Mouse (Mus musculus) heart, embryonic 14.5 days (tissue): ENCODE measurements at regions not wholly inside any gene's neighbourhood (a gene's known extent, or its start where the extent isn't known, plus 50 kb on each side); places are given as distances from the start of the nearest gene placed in this dataset.

Experiments used
- ATAC-seq: fragments of 200-750 bp; cut with Nextera tagmentation; 2 replicates; pipeline ENCODE4 v1.8.0; 2017; ENCODE audit warnings: low read depth, moderate TSS enrichment; ENCODE audit not compliant: insufficient number of reproducible peaks, insufficient read depth, low FRiP score
- H3K27ac ChIP-seq, 2 experiments: fragments of 200-500 bp in 1 of 2; fragments of 300-500 bp in 1 of 2; sonication (generic) in 1 of 2; replicated peaks in 1 of 2; 2 replicates each; pipeline ENCODE4 v1.5.1; 2012 to 2014; ENCODE audit warnings: low read depth in 2 of 2, low read length in 2 of 2, control low read depth in 1 of 2, mild to moderate bottlenecking in 1 of 2, mixed read lengths in 1 of 2; ENCODE audit not compliant: control insufficient read depth in 1 of 2, insufficient read depth in 1 of 2
- H3K27me3 ChIP-seq: fragments of 300-500 bp; sonication (generic); 2 replicates; pipeline ENCODE4 v1.6.1; 2014; ENCODE audit warnings: mild to moderate bottlenecking, low read length, control low read depth; ENCODE audit not compliant: control insufficient read depth, insufficient read depth
- H3K36me3 ChIP-seq: fragments of 300-500 bp; sonication (generic); 2 replicates; pipeline ENCODE4 v1.6.1; 2014; ENCODE audit warnings: mild to moderate bottlenecking, control low read depth, low read length, mixed read lengths; ENCODE audit not compliant: control insufficient read depth, insufficient read depth
- H3K4me1 ChIP-seq, 2 experiments: fragments of 200-500 bp in 1 of 2; fragments of 300-500 bp in 1 of 2; sonication (generic) in 1 of 2; 2 replicates each; pipeline ENCODE4 v1.6.1; 2012 to 2014; ENCODE audit warnings: low read length in 2 of 2, control low read depth in 1 of 2, mixed read lengths in 1 of 2; ENCODE audit not compliant: control insufficient read depth in 2 of 2, insufficient read depth in 2 of 2
- H3K4me2 ChIP-seq: fragments of 300-500 bp; sonication (generic); 2 replicates; pipeline ENCODE4 v1.6.1; 2014; ENCODE audit warnings: mild to moderate bottlenecking, low read length
- H3K4me3 ChIP-seq, 2 experiments: fragments of 200-500 bp in 1 of 2; fragments of 300-500 bp in 1 of 2; sonication (generic) in 1 of 2; 2 replicates each; pipeline ENCODE4 v1.5.1; 2012 to 2014; ENCODE audit warnings: low read length in 2 of 2, mild to moderate bottlenecking in 2 of 2, control low read depth in 1 of 2, low read depth in 1 of 2, moderate library complexity in 1 of 2; ENCODE audit not compliant: control insufficient read depth in 1 of 2, insufficient read depth in 1 of 2
- H3K9ac ChIP-seq: fragments of 300-500 bp; sonication (generic); 2 replicates; pipeline ENCODE4 v1.6.1; 2014; ENCODE audit warnings: mild to moderate bottlenecking, low read length
- H3K9me3 ChIP-seq: fragments of 300-500 bp; sonication (generic); 2 replicates; pipeline ENCODE4 v1.6.1; 2016; ENCODE audit warnings: low read length, control low read depth; ENCODE audit not compliant: control insufficient read depth
- WGBS: fragments of 180-500 bp; shearing (Covaris S2); extraction: QIAGEN DNeasy Blood & Tissue Kit; methylation state at CpG from one replicate; pipeline ENCODE4 v1.1.7; 2014; 5-methylcytosine and 5-hydroxymethylcytosine counted together

DNA sequence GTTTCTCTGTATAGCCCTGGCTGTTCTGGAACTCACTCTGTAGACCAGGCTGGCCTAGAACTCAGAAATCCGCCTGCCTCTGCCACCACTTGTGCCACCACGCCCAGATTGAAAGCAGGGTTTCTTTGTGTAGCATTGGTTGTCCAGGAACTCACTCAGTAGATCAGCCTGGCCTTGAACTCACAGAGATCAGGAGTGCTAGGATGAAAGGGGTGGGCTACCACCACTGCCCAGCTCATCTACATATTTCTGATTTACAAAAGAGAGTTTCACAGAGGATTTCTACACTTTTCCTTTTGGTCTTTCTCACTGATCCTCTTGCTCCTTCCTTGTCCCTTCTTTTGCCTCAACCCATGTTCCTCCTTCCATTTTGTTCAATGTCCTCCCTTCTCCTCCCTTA is 53.1 kb upstream of the Lbx1 start:
- H3K9ac ChIP-seq: no peak overlapping the region
- no peak for ATAC-seq
- no peaks in the 10 kb centered on the region for H3K9me3 ChIP-seq
- no peak overlapping the region for H3K4me2 ChIP-seq
- WGBS: 73% methylated on average over 2 of the region's 2 CpGs
- H3K4me3 ChIP-seq: no peak overlapping the region
- no peaks in the 10 kb centered on the region for H3K36me3 ChIP-seq
- H3K4me1 ChIP-seq: peaks cover 3 to 8% of the 10 kb centered on the region in 2 experiments; a peak in 3 of 4 replicates
- no peak overlapping the region for H3K27ac ChIP-seq
- H3K27me3 ChIP-seq: peaks cover 21% of the 10 kb centered on the region

DNA sequence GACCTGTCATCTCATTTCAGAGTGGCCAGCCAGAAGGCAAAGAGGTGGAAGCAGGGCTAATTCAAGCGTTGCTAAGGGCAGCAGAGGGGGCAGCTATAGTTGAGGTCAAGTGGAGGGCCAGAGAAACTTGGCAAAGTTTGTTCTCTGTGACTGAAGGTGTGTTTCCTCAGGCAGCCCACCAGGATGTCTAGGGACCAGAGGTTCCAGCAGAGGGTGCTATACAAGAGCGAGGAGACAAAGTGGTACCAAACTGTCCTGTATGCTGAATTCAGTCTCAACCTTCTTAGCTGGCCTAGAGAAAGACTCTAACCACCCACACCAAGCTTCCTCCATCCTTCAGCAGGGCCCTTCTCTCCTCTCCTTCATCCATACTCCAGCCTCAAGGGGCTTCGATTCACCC is 62.2 kb upstream of the Lbx1 start:
- peaks cover 36% of the 10 kb centered on the region for H3K27me3 ChIP-seq
- no peak overlapping the region for H3K4me2 ChIP-seq
- H3K4me3 ChIP-seq: no peak overlapping the region
- H3K36me3 ChIP-seq: no peaks in the 10 kb centered on the region
- no peak overlapping the region for H3K27ac ChIP-seq
- WGBS: 35% methylated on average over 3 of the region's 3 CpGs
- H3K9me3 ChIP-seq: no peaks in the 10 kb centered on the region
- ATAC-seq: no peak
- no peak overlapping the region for H3K9ac ChIP-seq
- peaks cover 30 to 51% of the 10 kb centered on the region in 2 experiments for H3K4me1 ChIP-seq

DNA sequence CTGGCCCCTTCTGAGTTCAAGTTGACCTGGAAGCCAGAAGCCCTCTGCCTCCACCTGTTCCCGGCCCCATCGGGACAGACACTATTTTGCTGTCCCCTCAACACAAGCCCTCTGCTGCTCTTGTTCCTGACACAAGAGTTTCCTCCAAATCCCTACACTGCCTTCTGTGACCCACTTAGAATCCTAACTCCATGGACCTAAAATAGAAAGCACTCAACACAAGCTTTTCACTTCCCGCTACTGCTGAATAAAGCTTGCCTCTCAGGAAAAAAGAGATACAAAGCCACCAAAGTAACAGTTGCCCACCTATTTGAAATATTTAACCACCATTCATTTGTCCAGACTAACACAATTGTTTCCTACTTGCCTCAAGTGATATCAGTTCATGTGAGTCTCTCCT is 63.7 kb upstream of the Lbx1 start:
- Histone ChIP-seq H3K27me3 (peaks cover 37% of the 10 kb centered on the region), H3K4me1 (peaks cover 27 to 41% of the 10 kb centered on the region in 2 experiments), H3K9ac (no peak overlapping the region), H3K9me3 (no peaks in the 10 kb centered on the region), H3K4me3 (no peak overlapping the region), H3K4me2 (peak overlapping the region; percentile 34), H3K27ac (peak overlapping the region; percentile 63 to 71), H3K36me3 (no peaks in the 10 kb centered on the region)
- 35% methylated on average over 3 of the region's 3 CpGs for WGBS
- no peak for ATAC-seq

DNA sequence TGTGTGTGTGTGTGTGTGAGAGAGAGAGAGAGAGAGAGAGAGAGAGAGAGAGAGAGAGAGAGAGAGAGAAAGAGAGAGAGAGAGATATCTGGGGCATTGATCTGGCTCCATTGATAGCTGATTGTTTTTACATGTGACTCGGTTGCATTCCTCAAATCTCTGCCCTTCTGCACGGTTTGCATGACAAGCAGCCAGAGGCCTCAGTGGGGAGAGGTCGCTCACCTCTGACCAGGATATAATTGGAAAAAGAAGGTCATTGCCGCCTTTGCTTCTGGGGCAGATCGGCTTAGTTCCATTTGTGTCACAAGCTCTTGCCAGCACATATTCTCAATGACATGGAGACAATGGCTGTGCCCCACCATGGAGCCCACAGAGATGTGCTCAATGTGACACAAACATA is 63.8 kb upstream of the Btrc start:
- H3K4me3 ChIP-seq: no peak overlapping the region
- H3K27me3 ChIP-seq: peaks cover 41% of the 10 kb centered on the region
- H3K9me3 ChIP-seq: no peaks in the 10 kb centered on the region
- peak overlapping the region; percentile 63 to 71 for H3K27ac ChIP-seq
- WGBS: 26% methylated on average over 5 of the region's 5 CpGs
- H3K4me2 ChIP-seq: 0 out of 2 replicates have a peak overlapping the region, but pooled peaks have one; percentile 8
- ATAC-seq: no peak
- H3K36me3 ChIP-seq: no peaks in the 10 kb centered on the region
- H3K4me1 ChIP-seq: peaks cover 24 to 38% of the 10 kb centered on the region in 2 experiments
- H3K9ac ChIP-seq: no peak overlapping the region

DNA sequence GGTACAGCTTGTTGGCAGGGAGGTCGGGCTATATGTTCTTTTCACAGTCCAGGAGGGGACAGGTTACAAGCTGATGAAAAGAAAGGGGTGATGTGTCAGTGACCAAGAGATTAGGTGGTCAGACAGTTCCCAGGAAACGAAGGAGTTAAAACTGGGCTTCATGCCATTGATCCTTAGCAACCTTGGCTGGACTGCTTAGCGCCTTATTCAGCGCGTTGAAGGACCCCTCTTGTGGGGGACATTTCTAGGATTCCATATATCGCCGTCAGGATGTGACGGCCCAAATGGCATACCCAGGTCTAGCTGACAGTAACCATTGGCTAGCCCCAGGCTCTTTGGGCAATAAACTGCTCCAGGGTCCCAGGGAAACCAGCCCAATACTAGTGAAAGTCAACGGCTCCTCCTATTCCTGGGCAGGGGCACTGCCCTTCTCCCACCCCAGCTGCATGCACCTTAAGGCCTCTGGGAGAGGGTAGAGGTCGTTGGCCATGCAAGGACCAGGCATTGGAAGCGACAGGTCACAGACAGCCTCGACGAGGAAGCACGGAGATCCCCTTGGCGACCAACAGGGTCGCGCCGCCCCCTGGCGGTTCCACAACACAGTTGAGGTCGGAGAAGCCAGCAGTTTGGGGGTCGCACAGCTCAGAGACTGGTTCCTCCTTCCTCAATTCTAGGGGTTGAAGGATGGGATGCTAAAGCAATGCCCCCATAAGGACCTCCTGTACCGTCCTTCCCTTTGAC is 62.7 kb upstream of the Btrc start:
- Histone ChIP-seq H3K4me2 (peak overlapping the region; percentile 79), H3K27ac (peak overlapping the region; percentile 52 to 71), H3K9ac (peak overlapping the region; percentile 72), H3K27me3 (peaks cover 49% of the 10 kb centered on the region), H3K4me1 (peaks cover 19 to 32% of the 10 kb centered on the region in 2 experiments), H3K4me3 (peak overlapping the region; percentile 44 to 54), H3K36me3 (no peaks in the 10 kb centered on the region), H3K9me3 (no peaks in the 10 kb centered on the region)
- 2% methylated on average over 21 of the region's 22 CpGs for WGBS
- 0 out of 2 replicates have a peak, but pooled peaks have one; percentile 6 for ATAC-seq

DNA sequence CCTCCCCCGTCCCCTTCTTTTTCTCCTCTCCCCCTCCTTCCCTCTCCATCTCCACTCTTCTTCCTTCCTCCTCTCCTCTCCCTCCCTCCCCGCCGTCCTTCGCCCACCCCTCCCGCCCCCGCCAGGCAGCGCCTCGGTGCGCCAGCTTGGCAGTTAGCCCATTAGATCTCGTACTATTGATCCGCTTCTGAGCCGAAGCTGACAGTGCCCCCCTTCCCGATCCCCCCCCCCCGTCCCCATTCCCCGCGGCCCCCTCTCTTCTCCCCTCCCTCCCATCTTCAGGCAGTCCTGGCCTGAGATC is 62.2 kb upstream of the Btrc start:
- peak overlapping the region; percentile 53 to 54 for H3K4me3 ChIP-seq
- WGBS: 2% methylated on average over 16 of the region's 16 CpGs
- no peaks in the 10 kb centered on the region for H3K9me3 ChIP-seq
- H3K27ac ChIP-seq: peak overlapping the region; percentile 51 to 52; a peak in 2 of 4 replicates
- peaks cover 49% of the 10 kb centered on the region for H3K27me3 ChIP-seq
- ATAC-seq: no peak
- peaks cover 19 to 32% of the 10 kb centered on the region in 2 experiments for H3K4me1 ChIP-seq
- peak overlapping the region; percentile 79 for H3K4me2 ChIP-seq
- peak overlapping the region; percentile 72 for H3K9ac ChIP-seq
- H3K36me3 ChIP-seq: no peaks in the 10 kb centered on the region

DNA sequence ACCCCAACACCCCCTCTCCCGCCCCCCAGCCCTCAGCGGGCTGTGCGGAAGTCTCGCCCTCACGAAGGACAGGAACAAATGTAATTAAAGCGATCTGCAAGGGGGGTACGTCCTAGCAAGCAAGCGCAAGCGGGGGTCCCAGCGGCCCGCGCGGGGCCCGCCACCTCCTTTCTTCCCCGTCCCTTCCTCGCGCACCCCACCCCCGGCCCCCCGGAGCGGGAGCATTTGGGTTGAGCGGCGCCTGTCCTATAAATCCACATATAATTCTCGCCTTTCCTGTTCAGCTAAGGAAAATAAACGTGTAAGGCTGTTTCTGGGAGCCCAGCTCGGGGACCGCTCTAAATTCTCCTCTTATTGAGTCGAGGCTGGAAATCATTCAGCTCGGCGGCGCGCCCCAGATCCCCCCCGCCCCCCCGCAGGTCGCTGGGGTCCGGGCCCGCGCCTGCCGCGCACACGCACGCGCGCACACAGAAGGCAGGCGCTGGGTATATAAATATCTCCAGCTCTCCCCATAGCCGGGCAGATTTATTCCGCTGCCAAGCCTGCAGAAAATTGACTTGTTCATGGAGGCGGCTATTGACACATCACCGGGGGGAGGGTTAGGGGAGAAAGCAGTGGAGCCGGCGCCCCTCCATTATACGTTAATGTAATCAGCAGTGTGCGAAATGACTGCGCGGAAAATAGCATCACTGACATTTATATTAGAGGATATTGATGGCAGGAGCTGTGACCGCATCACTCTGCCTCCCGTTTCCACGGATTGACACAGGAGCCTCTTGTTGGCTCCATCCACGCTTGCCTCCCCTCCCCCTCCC is 61.6 kb upstream of the Btrc start:
- peak overlapping the region; percentile 79 for H3K4me2 ChIP-seq
- H3K4me1 ChIP-seq: peaks cover 19 to 32% of the 10 kb centered on the region in 2 experiments
- H3K27ac ChIP-seq: peak overlapping the region; percentile 51 to 62; a peak in 3 of 4 replicates
- no peaks in the 10 kb centered on the region for H3K36me3 ChIP-seq
- under 1% methylated on average over 56 of the region's 58 CpGs for WGBS
- H3K27me3 ChIP-seq: peaks cover 45% of the 10 kb centered on the region
- H3K9ac ChIP-seq: peak overlapping the region; percentile 72
- no peak; the same call in 1 of the 2 replicates for ATAC-seq
- peak overlapping the region; percentile 53 to 54 for H3K4me3 ChIP-seq
- no peaks in the 10 kb centered on the region for H3K9me3 ChIP-seq
